Mouse (Mus musculus): ENCODE measurements around the gene Prnd. TPM values are rescaled to one million over a fixed set of nuclear protein-coding genes. Genes with fewer than 3 reads are reported as not detected.

Prnd gene
- 0.90 and 1.2 TPM in 2 replicates for polyA plus RNA-seq (2012; rRNA removed)

DNA sequence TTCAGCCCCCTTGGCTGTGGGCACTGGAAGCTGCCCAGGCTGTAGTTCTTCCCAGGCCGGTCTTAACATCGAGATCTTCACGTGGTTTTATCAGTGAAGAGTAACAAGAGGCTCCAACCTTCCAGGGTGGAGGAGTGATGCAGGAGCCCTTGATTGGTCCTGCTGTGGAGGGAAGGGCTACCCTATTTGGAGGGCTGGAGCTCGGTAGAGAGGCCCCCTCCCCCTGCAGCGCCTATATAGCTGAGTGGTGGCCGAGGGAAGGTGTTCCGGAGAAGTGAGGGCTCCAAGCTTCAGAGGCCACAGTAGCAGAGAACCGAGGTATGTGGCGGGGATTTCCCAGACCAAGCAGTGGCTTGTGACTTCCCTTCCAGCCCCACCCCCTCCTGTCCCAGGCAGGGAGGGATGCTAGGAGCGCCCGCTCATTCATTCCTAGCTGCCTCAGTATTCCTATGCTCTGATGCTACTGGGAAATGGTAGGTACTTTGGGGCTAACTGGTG lies at the start of gene Prnd:
Gene Prnd, plus strand, starts transcription at position 264 of the 498 bp plus-strand sequence.
- no peak for DNase-seq (ENCODE audit: low spot score)

DNA sequence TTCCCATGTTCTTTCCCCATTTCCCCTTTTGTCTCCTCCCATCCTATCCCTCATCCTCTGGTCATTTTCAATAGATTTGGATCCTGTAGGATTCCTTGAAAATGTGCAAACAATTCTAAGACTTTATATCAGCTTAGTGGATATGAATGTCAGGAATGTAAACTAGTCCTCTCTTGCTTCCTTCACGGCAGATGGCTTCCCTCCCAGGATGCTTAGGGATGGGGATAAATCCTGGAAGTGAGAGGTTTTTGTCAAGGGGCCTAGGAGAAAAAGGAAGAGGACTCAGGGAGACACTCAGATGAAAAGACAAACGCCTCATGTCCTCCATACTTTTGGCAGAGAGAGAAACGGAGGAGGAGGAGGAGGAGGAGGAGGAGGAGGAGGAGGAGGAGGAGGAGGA lies 48.2 kb upstream of the Prnd start:
- no peak for DNase-seq (ENCODE audit: low spot score)

DNA sequence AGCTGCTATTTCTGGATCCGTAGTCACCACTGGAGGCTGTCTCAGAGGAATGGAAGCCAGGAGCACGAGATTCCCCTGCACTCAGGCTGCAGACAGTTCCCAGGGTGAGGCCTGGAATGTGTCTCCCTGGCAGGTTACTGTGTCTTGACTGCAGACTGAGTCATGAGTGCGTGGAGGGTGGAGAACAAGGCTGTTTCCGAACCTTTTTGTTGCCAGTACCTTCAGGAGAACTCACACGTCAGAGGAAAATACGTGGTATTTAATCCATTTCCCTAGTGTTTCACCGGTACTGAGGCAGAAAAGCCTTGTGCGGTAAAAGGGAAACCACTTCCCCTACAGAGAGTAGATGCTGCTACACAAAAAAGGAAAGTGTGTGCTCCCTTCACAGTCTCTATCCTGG lies 47.8 kb upstream of the Prnd start:
- no peak for DNase-seq (ENCODE audit: low spot score)

GRCm38 (mm10) chr2:131905025-131905424 lies 45.6 kb upstream of the Prnd start:
- no peak for DNase-seq (ENCODE audit: low spot score)

GRCm38 (mm10) chr2:131905776-131906175 lies 44.9 kb upstream of the Prnd start:
- no peak for DNase-seq (ENCODE audit: low spot score)

DNA sequence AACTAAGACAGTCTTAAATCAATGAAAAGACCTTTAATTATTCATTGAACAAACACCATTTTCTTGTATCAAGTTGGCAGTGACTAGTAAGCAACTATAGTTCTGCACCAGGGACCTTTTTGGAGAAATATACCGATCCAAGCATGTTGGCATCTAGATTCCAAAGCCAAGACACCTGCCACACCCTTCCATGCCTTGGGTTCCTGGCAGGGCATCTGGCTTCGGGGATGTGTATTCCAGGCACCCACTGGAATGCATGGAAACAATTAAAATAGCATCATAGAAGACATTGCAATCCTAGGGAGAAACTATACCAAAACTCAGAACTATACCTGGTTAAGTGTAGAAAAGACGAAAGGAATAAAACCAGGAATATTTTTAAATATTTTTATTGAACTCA lies 44.4 kb upstream of the Prnd start:
- no peak for DNase-seq (ENCODE audit: low spot score)

DNA sequence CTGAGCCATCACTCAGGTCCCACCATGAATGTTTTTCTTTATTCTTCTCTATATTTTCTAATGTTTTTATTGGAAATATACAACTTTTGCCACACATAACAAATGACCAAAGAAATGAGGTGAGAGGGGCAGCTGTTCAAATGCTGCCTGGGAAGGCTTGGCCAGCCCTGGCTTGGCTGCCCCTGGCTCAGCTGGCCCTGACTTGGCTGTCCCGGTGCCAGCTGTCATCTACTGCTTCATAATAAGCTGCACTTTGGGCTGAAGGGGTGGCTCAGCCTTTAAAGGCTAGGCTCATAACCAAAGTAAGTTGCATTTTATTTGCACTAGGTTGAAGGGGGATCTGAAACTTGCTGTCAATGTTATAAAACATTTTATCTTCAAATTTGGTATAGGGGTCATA lies 43.8 kb upstream of the Prnd start:
- DNase-seq (ENCODE audit: low spot score): no peak

DNA sequence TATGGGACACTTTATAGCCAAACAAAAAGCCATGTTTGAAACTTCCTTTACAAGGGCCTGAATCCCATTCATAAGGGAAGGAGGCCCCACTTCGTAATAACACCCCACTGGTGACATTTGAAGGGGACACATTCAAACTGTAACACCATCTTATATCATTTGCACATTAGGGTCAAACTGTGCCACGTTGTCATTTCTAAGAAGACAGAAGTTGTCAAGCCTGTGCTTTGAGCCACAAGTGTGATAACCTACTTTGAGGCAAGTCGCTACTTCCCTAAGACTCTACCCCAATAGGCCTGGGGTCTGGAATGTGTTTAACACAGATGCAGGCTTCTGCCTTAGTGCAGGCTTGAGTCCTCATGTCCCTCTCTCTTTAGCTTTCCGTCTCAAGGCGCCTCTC lies 43.4 kb upstream of the Prnd start:
- no peak for DNase-seq (ENCODE audit: low spot score)

DNA sequence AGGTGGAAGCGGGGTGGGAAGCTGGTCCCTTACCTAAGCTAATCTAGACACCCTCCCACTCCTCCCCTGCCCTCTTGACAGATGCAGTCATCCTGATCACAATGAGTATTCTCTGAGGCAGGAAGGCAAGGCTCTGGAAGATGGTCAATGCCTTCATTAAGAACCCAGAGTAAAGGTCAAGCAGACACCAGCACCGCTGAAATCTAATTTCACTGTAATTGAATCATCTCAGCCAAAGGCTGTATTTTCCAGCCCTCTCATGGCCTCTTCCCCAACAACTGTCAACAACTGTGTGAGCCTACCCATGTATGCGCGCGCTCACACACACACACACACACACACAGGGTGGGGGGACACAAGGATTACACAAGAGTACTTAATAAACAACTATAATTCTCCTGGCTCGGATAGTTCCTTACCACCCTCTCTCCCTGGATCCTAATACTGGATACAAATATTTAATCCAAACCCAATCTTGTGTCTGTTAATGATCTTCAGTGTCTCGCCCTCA lies 42.3 kb upstream of the Prnd start:
- no peak for DNase-seq (ENCODE audit: low spot score)

DNA sequence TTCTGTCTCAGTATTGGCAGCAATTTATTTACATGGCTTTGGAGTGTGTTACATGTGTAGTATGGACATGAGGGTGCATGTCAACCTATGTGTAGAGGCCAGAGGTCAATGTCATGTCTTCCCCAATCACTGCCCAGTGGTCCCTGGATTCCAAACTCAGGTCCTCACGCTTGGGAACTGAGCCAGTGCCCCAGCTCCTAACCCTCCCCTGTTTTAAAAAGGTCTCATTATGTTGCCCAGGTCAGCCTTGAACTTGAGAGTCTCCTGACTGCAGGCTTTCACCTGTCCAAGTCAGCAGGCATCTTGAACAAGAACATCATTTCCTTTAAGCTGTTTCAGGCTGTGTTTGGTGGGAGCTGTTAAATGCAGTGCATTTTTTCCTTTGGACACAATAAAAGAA lies 41.8 kb upstream of the Prnd start:
- no peak for DNase-seq (ENCODE audit: low spot score)

- peak; percentile 84 for DNase-seq (ENCODE audit: low spot score)
Observed at GRCm38 (mm10) chr2:131909683-131910572, 40.7 kb upstream of the Prnd start, which contains the start of the genes Prnp and Prn. Gene Prnp, plus strand, starts transcription at chr2:131909928. Gene Prn, plus strand, starts transcription at chr2:131909957.

GRCm38 (mm10) chr2:131910847-131911246 lies 39.8 kb upstream of the Prnd start:
- no peak for DNase-seq (ENCODE audit: low spot score)

DNA sequence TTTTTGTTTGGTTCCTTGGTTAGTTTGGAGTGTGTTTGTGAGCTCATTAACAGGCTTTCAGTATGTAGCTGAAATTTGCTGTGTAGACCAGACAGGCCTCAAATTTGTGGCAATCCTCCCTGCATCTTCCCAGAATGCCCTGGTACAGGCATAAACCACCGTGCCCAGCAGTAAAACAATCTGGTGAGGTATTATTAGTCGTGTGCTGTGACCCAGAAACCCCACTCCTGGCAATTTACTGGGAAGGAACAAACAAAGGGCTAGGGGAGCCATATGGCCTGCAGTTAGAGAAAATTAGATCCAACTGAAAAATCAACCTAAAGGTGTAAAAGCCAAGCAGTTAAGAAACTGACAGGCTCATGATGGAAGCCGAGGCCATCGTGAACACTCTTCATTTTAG lies 39.3 kb upstream of the Prnd start:
- no peak for DNase-seq (ENCODE audit: low spot score)

DNA sequence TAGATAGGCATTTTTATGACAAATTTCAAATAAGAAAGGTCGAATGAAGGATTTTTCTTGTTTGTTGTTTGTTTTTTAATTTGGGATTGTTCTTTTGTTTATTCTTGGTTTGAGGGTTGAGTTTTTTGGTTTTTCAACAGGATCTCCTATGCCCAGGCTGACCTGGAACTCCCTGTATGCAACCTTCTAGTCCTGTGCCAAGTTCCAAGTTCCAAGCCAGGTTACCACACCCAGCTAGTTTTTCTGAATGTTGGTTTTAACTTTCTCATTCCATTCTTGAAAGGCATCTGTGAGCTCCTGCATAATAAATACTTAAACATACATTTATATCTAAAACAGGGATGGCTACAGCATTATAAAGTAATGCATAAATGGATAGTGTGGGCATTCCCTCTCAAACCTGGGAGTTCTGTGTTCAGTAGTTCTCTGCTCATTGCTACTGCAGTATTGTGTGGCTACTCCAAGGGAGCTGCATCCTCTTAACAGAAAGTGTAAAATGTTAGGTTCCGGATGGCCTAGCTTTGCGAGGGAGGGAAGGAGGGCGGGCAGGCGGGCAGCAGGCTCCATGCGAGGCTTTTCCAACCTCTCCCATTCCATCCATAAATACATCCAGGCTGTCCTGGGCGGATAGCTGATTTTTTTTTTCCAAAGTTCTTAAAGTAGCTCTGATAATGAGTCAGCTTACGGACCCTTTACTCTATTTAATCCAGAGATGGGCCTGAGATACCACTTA lies 38.0 kb upstream of the Prnd start:
- no peak for DNase-seq (ENCODE audit: low spot score)

- DNase-seq (ENCODE audit: low spot score): no peak
Observed at GRCm38 (mm10) chr2:131932275-131932902, 18.3 kb upstream of the Prnd start.

DNA sequence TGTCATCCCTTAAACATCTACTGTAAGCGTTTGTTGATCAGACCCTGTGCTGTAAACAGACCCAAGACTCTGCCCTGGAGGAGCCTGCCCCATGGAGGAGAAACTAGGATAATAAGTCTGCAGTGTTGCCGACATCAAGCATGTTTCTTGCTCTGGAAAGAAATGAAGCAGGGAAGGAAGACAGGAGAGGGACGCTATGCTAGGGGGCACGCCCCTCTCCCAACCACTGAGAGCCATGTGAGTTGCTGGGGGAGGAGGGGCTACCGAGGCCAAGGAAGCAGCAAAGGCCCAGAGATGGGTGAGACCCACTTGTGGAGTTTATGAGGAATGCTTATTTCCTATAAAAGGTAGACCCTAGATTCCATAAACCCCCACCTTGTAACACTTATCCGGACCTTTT lies 17.6 kb upstream of the Prnd start:
- DNase-seq (ENCODE audit: low spot score): no peak

DNA sequence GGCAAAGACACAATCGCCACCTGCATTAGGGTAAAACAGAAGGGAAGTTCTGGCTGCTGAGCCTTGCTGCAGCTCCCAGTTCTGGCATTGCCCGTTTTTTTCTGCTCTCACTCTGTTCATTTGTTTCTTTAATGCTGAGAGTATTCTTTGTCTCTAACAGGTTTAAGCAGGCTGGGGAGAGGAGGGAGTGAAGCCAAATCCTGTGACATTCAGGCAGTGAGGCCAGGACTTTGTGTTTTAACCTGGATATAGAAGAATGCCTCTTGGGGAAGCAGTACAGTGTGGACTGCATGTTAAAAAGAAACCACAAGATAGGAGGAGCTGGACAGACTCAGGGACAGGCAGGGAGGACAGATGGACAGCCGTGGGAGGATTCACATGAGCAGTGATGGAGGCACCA lies 17.1 kb upstream of the Prnd start:
- DNase-seq (ENCODE audit: low spot score): no peak

GRCm38 (mm10) chr2:131934243-131934642 lies 16.4 kb upstream of the Prnd start:
- DNase-seq (ENCODE audit: low spot score): no peak

DNA sequence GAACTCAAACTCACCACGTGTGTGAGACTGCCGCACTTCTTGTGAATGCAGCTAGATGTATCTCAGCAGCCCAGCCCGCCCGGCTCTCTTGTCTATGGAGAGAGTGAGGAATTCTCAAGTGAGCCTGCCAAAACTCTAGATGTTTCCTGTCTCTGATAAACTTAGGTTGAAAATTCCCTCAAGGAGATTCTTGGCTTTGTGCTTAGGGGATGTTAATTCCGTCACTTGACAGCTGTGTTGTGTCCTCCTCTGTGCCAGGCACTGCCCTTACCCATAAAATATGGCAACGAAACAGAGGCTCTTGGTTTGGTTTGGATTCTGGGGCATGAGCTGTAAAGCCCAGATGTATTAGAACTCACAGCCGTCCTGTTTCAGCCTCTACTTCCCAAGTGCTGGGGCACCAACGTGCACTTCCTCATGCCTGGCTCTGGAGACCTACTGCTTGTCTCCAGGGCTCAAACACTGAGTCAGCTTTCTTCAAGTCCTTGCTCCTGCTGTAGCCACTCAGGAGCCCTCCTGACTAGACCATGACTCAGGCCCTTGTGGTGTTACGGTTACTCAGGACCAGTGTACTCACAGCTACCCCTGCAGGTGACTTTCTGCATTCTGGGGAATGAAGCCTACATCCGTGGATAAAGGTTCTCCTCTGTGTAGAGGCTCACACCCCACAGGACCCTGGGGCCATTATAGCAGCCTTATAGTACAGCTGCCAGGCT lies 15.1 kb upstream of the Prnd start:
- DNase-seq (ENCODE audit: low spot score): no peak

- DNase-seq (ENCODE audit: low spot score): no peak
Observed at GRCm38 (mm10) chr2:131936410-131936809, 14.3 kb upstream of the Prnd start.

DNA sequence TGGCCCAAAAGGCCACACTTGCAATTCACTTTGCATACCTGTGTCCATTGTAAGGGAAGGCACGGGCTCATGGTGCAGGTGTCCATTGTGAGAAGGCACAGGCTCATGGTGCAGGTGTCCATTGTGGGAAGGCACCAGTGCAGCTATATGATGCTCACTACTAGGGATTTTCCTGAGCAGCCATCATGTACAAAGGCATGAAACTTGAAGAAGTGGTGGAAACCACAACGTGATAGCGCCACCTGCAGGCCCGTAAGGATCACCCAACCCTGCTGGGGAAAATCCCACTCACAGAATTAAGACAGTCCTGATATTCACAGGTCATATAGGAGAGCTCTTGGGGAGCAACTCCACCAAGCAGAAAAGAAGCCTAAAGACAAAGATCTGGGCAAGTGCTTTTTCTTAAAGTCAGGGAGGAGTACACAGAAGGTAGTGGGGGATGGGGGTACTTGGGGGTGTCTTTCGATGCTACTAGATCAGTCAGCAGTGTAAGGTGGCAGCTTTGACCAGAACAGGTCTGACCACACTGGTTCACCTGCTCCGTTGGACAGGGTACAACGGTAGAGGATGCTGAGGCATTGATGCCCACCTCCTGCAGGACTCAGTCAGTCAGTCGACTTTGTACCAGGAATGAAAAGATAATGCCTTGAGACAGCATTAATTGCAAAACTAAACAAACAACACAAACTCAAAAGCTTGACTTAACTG lies 11.1 kb upstream of the Prnd start:
- DNase-seq (ENCODE audit: low spot score): no peak
